Mouse (Mus musculus): Measurements from ENCODE around the gene Kcnj13. TPM values are rescaled to one million over a fixed set of nuclear protein-coding genes. Genes with fewer than 3 reads are reported as not detected.

The Kcnj13 gene
- not detected in 2 replicates for polyA plus RNA-seq (2015; fragmentation: Nextera tagmentation; extraction: Ambion mirVana)

DNA sequence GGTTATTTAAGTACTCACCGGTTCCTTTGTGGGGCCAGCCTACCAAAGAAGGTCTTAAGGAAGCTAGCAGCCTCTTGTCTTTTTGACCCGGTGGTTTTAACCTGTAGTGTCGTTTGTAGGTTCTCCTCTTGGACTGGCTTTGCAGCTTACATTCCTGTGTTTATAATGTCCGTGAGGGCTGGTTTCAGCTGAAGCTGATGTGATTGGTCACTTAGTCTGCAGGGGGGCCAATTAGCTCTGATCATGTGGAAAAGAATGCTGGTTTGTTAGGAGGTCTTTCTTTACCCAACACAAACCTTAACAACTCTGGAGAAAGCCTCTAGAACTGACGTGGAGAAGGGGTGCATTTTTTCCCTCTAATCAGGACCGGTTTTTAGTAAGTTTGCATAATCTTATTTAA, at the start of gene Kcnj13:
TSS of gene Kcnj13 (minus strand) at position 136 of the 400 bp plus-strand sequence.
- Histone ChIP-seq H3K27ac (ENCODE audit: low read depth) (no peak within 1 kb of the TSS), H3K4me3 (ENCODE audit: low read depth, low read length) (no peak within 1 kb of the TSS), H3K36me3 (replicated peaks; ENCODE audit: insufficient read depth, low read length) (peaks cover 10% of the 10 kb centered on the region; the same call in 1 of the 2 replicates), H3K27me3 (ENCODE audit: insufficient read depth, low read length) (no peaks in the 10 kb centered on the region), H3K9me3 (ENCODE audit: low read length) (no peaks in the 10 kb centered on the region), H3K9ac (replicated peaks) (no peak within 1 kb of the TSS), H3K4me1 (ENCODE audit: insufficient read depth) (peaks cover 3% of the 10 kb centered on the region; the same call in 1 of the 2 replicates), H3K4me2 (ENCODE audit: low read depth, low read length) (no peak within 1 kb of the TSS)
- no peak for ATAC-seq
- TF ChIP-seq EP300 (IDR thresholded peaks at IDR 0.05; ENCODE audit: low read depth) = no peak
- no peak for TF ChIP-seq CTCF (IDR thresholded peaks at IDR 0.05; ENCODE audit: low read depth)
- 70% methylated on average over 6 of the region's 6 CpGs for WGBS (ENCODE audit: insufficient replicate concordance)
- DNase-seq = no peak

DNA sequence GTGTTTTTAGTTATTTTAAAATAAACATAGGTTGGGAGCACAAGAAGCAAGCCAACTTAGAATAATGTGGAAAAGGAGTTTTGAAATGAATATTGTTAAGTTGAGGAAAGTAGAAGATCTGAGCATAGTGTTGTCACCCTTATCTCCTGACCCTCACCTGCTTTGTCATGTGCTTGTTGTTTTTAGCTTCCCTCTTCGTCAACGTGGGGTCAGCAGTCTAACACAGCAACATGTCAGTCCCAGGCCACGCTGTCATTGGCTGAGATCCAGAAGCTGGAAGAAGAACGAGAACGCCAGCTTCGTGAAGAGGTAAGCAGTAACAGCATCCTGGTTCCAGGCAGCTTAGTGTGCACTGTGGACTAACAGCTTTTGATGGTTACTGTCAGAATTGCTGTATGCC, 42.1 kb upstream of the Kcnj13 start:
- 63% methylated on average over 6 of the region's 6 CpGs for WGBS (ENCODE audit: insufficient replicate concordance)
- H3K9ac ChIP-seq (replicated peaks) = no peak overlapping the region
- peaks cover 72% of the 10 kb centered on the region for H3K36me3 ChIP-seq (replicated peaks; ENCODE audit: insufficient read depth, low read length)
- no peaks in the 10 kb centered on the region for H3K27me3 ChIP-seq (ENCODE audit: insufficient read depth, low read length)
- no peaks in the 10 kb centered on the region for H3K4me1 ChIP-seq (ENCODE audit: insufficient read depth)
- H3K4me2 ChIP-seq (ENCODE audit: low read depth, low read length) = no peak overlapping the region
- H3K27ac ChIP-seq (ENCODE audit: low read depth) = peak overlapping the region; percentile 22; the same call in 1 of the 2 replicates
- ATAC-seq (peak; percentile 57; the same call in 1 of the 2 replicates), DNase-seq (peak; percentile 18)
- H3K4me3 ChIP-seq (ENCODE audit: low read depth, low read length) = no peak overlapping the region
- no peaks in the 10 kb centered on the region for H3K9me3 ChIP-seq (ENCODE audit: low read length)
- no peak for TF ChIP-seq EP300 (IDR thresholded peaks at IDR 0.05; ENCODE audit: low read depth)
- TF ChIP-seq CTCF (IDR thresholded peaks at IDR 0.05; ENCODE audit: low read depth) = no peak

DNA sequence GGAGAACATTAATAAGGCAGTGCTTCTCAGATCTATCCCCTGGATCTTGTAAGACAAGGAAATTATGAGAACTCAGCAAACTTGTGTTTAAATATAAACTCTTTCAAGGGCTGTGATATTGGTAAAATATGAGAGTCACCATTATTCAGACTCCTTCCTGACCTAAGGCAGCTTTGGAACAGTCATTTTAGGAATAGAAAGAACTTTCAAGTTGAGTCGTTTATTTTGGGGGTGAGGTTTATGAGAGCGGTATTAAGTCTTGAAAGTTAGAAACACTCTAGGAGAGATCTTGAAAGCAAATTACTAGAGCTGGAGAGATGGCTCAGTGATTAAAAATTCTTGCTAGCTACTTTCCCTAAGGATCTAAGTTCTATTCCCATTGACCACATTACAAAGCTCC, 40.6 kb upstream of the Kcnj13 start:
- no peak overlapping the region for H3K27ac ChIP-seq (ENCODE audit: low read depth)
- H3K4me1 ChIP-seq (ENCODE audit: insufficient read depth) = no peaks in the 10 kb centered on the region
- ATAC-seq (no peak), DNase-seq (no peak)
- H3K36me3 ChIP-seq (replicated peaks; ENCODE audit: insufficient read depth, low read length) = peaks cover 68% of the 10 kb centered on the region
- TF ChIP-seq CTCF (IDR thresholded peaks at IDR 0.05; ENCODE audit: low read depth) = no peak
- TF ChIP-seq EP300 (IDR thresholded peaks at IDR 0.05; ENCODE audit: low read depth) = no peak
- no peak overlapping the region for H3K4me3 ChIP-seq (ENCODE audit: low read depth, low read length)
- no peak overlapping the region for H3K4me2 ChIP-seq (ENCODE audit: low read depth, low read length)
- no peak overlapping the region for H3K9ac ChIP-seq (replicated peaks)
- WGBS (ENCODE audit: insufficient replicate concordance) = 91% methylated on average over 2 of the region's 2 CpGs
- no peaks in the 10 kb centered on the region for H3K9me3 ChIP-seq (ENCODE audit: low read length)
- H3K27me3 ChIP-seq (ENCODE audit: insufficient read depth, low read length) = no peaks in the 10 kb centered on the region

DNA sequence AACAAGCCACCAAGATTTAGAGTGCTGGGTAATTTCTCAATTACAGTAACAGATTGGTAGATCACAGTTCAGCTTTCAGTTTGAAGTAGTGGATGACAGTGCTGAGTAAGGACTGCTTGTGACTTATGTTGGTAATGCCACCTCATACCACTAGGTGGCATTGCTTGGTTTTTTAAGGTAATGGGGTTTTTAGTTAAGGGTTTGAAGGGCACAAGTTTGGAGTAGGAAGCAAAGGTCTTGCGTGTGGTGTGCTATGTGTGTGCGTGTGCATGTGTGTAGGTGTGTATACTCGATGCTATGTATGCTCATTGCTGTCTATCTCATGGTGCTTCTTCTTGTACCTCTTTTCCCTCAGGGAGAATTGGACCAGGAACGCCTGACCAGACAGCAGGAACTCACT, 24.2 kb upstream of the Kcnj13 start:
- no peaks in the 10 kb centered on the region for H3K27me3 ChIP-seq (ENCODE audit: insufficient read depth, low read length)
- DNase-seq = peak; percentile 23
- TF ChIP-seq CTCF (IDR thresholded peaks at IDR 0.05; ENCODE audit: low read depth) = peak; percentile 83
- TF ChIP-seq EP300 (IDR thresholded peaks at IDR 0.05; ENCODE audit: low read depth) = no peak
- H3K4me2 ChIP-seq (ENCODE audit: low read depth, low read length) = no peak overlapping the region
- ATAC-seq = no peak
- H3K36me3 ChIP-seq (replicated peaks; ENCODE audit: insufficient read depth, low read length) = peaks cover 51% of the 10 kb centered on the region
- no peak overlapping the region for H3K4me3 ChIP-seq (ENCODE audit: low read depth, low read length)
- no peaks in the 10 kb centered on the region for H3K4me1 ChIP-seq (ENCODE audit: insufficient read depth)
- 80% methylated on average over 4 of the region's 4 CpGs for WGBS (ENCODE audit: insufficient replicate concordance)
- H3K9ac ChIP-seq (replicated peaks) = no peak overlapping the region
- H3K9me3 ChIP-seq (ENCODE audit: low read length) = no peaks in the 10 kb centered on the region
- H3K27ac ChIP-seq (ENCODE audit: low read depth) = no peak overlapping the region

DNA sequence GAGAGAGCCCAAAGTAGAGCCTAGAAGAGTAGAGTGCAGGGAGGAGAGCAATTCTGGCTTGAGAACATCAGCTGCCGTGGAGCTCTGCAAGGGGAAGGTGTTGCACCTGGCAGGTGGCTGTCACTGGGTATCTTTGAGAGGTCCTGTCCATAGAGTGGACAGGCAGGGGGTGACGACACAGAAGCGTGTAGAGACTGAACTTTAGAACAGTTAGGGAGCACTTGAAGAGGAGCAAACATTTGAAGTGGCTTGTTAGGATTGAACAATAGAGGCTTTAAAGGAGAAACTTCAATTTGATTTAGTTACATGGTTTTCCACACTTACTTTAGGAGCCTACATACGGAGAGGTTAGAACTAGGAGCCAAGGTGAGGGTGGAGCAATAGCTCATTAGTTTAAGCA, 14.9 kb upstream of the Kcnj13 start:
- Histone ChIP-seq H3K4me1 (ENCODE audit: insufficient read depth) (no peaks in the 10 kb centered on the region), H3K36me3 (replicated peaks; ENCODE audit: insufficient read depth, low read length) (peaks cover 65% of the 10 kb centered on the region), H3K27me3 (ENCODE audit: insufficient read depth, low read length) (no peaks in the 10 kb centered on the region), H3K9ac (replicated peaks) (no peak overlapping the region), H3K27ac (ENCODE audit: low read depth) (no peak overlapping the region), H3K4me3 (ENCODE audit: low read depth, low read length) (no peak overlapping the region), H3K9me3 (ENCODE audit: low read length) (no peaks in the 10 kb centered on the region), H3K4me2 (ENCODE audit: low read depth, low read length) (no peak overlapping the region)
- WGBS (ENCODE audit: insufficient replicate concordance) = 85% methylated on average over 4 of the region's 4 CpGs
- no peak for TF ChIP-seq CTCF (IDR thresholded peaks at IDR 0.05; ENCODE audit: low read depth)
- TF ChIP-seq EP300 (IDR thresholded peaks at IDR 0.05; ENCODE audit: low read depth) = no peak
- DNase-seq = no peak
- no peak for ATAC-seq

DNA sequence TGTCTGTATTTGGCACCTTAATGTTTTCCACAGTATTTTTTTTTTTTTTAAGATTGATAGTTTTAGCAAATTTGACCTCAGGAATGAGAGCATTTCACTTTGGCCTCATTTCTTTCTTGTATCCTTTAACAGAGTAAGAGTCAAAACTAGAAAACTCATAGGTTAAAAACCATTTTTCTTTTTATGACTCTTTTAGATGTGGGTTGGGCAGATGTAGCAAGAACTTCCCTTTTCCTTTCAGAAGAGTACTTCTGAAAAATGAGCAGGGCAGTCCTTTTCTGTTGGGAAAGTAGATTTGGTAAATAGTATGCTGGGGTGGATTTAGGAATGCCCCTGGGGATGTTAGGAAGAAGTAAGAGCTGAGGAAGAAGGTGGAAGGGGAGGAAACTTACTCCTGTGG, 11.5 kb upstream of the Kcnj13 start:
- no peak for ATAC-seq
- no peak overlapping the region for H3K27ac ChIP-seq (ENCODE audit: low read depth)
- H3K36me3 ChIP-seq (replicated peaks; ENCODE audit: insufficient read depth, low read length) = peaks cover 58% of the 10 kb centered on the region
- H3K4me2 ChIP-seq (ENCODE audit: low read depth, low read length) = no peak overlapping the region
- H3K27me3 ChIP-seq (ENCODE audit: insufficient read depth, low read length) = no peaks in the 10 kb centered on the region
- no peaks in the 10 kb centered on the region for H3K4me1 ChIP-seq (ENCODE audit: insufficient read depth)
- TF ChIP-seq EP300 (IDR thresholded peaks at IDR 0.05; ENCODE audit: low read depth) = no peak
- no peak overlapping the region for H3K4me3 ChIP-seq (ENCODE audit: low read depth, low read length)
- no peak for DNase-seq
- H3K9me3 ChIP-seq (ENCODE audit: low read length) = no peaks in the 10 kb centered on the region
- no peak overlapping the region for H3K9ac ChIP-seq (replicated peaks)

DNA sequence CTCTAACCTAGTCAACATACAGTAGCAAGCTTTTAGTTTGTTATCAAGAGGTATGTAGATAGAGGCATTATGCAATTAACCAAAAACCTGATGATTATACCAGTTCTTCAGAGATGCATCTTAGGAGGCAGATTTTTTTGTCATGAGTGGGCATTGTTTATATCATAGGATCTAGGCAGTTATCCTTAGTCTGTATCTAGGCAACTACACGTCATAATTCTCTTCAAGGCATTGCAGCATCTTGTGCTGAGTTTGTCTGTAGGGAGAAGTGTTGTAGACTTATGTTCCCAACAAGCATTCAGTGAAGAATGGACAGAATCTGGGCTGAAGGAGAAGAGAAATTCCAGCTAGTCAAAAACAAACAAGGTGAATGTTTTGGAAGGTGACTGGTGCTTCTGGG, 10.2 kb upstream of the Kcnj13 start:
- no peak overlapping the region; the same call in 1 of the 2 replicates for H3K9ac ChIP-seq (replicated peaks)
- no peak overlapping the region for H3K4me3 ChIP-seq (ENCODE audit: low read depth, low read length)
- no peak overlapping the region for H3K4me2 ChIP-seq (ENCODE audit: low read depth, low read length)
- H3K27me3 ChIP-seq (ENCODE audit: insufficient read depth, low read length) = no peaks in the 10 kb centered on the region
- ATAC-seq (no peak), DNase-seq (no peak)
- H3K36me3 ChIP-seq (replicated peaks; ENCODE audit: insufficient read depth, low read length) = peaks cover 48% of the 10 kb centered on the region
- 77% methylated on average over 1 of the region's 1 CpGs for WGBS (ENCODE audit: insufficient replicate concordance)
- no peak overlapping the region for H3K27ac ChIP-seq (ENCODE audit: low read depth)
- H3K9me3 ChIP-seq (ENCODE audit: low read length) = no peaks in the 10 kb centered on the region
- TF ChIP-seq CTCF (IDR thresholded peaks at IDR 0.05; ENCODE audit: low read depth) = no peak
- TF ChIP-seq EP300 (IDR thresholded peaks at IDR 0.05; ENCODE audit: low read depth) = no peak
- H3K4me1 ChIP-seq (ENCODE audit: insufficient read depth) = no peaks in the 10 kb centered on the region

Data from liver, postnatal 0 days (tissue).